Mouse (Mus musculus): Measurements from ENCODE around the gene Psma5.
"Not testable (repeated sequence)": the region's sequence is repeated elsewhere in the genome, so short reads cannot be mapped to it uniquely, and the experiment has no call there.

Gene Psma5

GRCm38 (mm10) chr3:108256719-108257637, at the start of gene Psma5:
Gene Psma5 (plus strand): TSS chr3:108256926.
- DNase-seq (ENCODE audit: low read depth), result peak; percentile 95

- DNase-seq (ENCODE audit: low read depth), result no peak
Measured at GRCm38 (mm10) chr3:108209001-108209400, 47.7 kb upstream of the Psma5 start.

GRCm38 (mm10) chr3:108209536-108209935, 47.2 kb upstream of the Psma5 start:
- no peak for DNase-seq (ENCODE audit: low read depth)

GRCm38 (mm10) chr3:108209946-108210770, 46.6 kb upstream of the Psma5 start:
- DNase-seq (ENCODE audit: low read depth), result peak; percentile 83

- DNase-seq (ENCODE audit: low read depth), result no peak
Measured at GRCm38 (mm10) chr3:108210771-108211139, 46.0 kb upstream of the Psma5 start, which contains the start of gene Atxn7l2. Gene Atxn7l2 (minus strand): TSS chr3:108210934.

- no peak for DNase-seq (ENCODE audit: low read depth)
Measured at GRCm38 (mm10) chr3:108211845-108212244, 44.9 kb upstream of the Psma5 start.

- DNase-seq (ENCODE audit: low read depth), result no peak
Measured at GRCm38 (mm10) chr3:108212406-108212805, 44.3 kb upstream of the Psma5 start.

- no peak for DNase-seq (ENCODE audit: low read depth)
Measured at GRCm38 (mm10) chr3:108214734-108215133, 42.0 kb upstream of the Psma5 start.

- DNase-seq (ENCODE audit: low read depth), result no peak
Measured at GRCm38 (mm10) chr3:108220661-108221060, 36.1 kb upstream of the Psma5 start.

- DNase-seq (ENCODE audit: low read depth), result no peak
Measured at GRCm38 (mm10) chr3:108225711-108226557, 30.8 kb upstream of the Psma5 start.

GRCm38 (mm10) chr3:108226558-108227350, 30.0 kb upstream of the Psma5 start, which contains the start of gene Sypl2:
Gene Sypl2 (minus strand): TSS chr3:108226648.
- no peak for DNase-seq (ENCODE audit: low read depth)

GRCm38 (mm10) chr3:108227521-108227920, 29.2 kb upstream of the Psma5 start:
- no peak for DNase-seq (ENCODE audit: low read depth)

GRCm38 (mm10) chr3:108231646-108232045, 25.1 kb upstream of the Psma5 start:
- no peak for DNase-seq (ENCODE audit: low read depth)

GRCm38 (mm10) chr3:108237474-108238102, 19.1 kb upstream of the Psma5 start:
- not testable (repeated sequence) for DNase-seq (ENCODE audit: low read depth)

GRCm38 (mm10) chr3:108241243-108241839, 15.4 kb upstream of the Psma5 start:
- DNase-seq (ENCODE audit: low read depth), result no peak

GRCm38 (mm10) chr3:108246857-108247256, 9.9 kb upstream of the Psma5 start:
- no peak for DNase-seq (ENCODE audit: low read depth)

GRCm38 (mm10) chr3:108257831-108258500, 1.2 kb downstream of the Psma5 start:
- no peak for DNase-seq (ENCODE audit: low read depth)

- no peak for DNase-seq (ENCODE audit: low read depth)
Measured at GRCm38 (mm10) chr3:108259319-108259718, 2.6 kb downstream of the Psma5 start.

GRCm38 (mm10) chr3:108279495-108279894, 22.8 kb downstream of the Psma5 start:
- not testable (repeated sequence) for DNase-seq (ENCODE audit: low read depth)

Data from fibroblast of lung, adult 2 months (primary cell).